Mouse (Mus musculus) thymus, postnatal 0 days (tissue): ENCODE data around the gene Cdh9. TPM values are rescaled to one million over a fixed set of nuclear protein-coding genes. Genes with fewer than 3 reads are reported as not detected.

Experiments
- DNase-seq: peaks from one replicate; pipeline ENCODE4 v3.0.0-alpha.2; 2015; ENCODE audit warnings: low spot score
- polyA plus RNA-seq: library from polyadenylated mRNA; unstranded; fragments of >200 nt; fragmentation: Nextera tagmentation; extraction: Ambion mirVana; gene quantifications from 2 replicates; pipeline ENCODE4 v1.2.1, GENCODE M21; 2015

Cdh9 gene
- 0.28 and 0.31 TPM in 2 replicates for polyA plus RNA-seq

- no peak for DNase-seq
Observed at GRCm38 (mm10) chr15:16728470-16729011, at the start of gene Cdh9. Gene Cdh9 (plus strand): TSS chr15:16728756.

- no peak for DNase-seq
Observed at GRCm38 (mm10) chr15:16679096-16679495, 49.5 kb upstream of the Cdh9 start.

GRCm38 (mm10) chr15:16699821-16700220 is 28.7 kb upstream of the Cdh9 start:
- no peak for DNase-seq

- no peak for DNase-seq
Observed at GRCm38 (mm10) chr15:16702340-16702739, 26.2 kb upstream of the Cdh9 start.

GRCm38 (mm10) chr15:16739088-16739487 is 10.5 kb downstream of the Cdh9 start:
- no peak for DNase-seq

DNA sequence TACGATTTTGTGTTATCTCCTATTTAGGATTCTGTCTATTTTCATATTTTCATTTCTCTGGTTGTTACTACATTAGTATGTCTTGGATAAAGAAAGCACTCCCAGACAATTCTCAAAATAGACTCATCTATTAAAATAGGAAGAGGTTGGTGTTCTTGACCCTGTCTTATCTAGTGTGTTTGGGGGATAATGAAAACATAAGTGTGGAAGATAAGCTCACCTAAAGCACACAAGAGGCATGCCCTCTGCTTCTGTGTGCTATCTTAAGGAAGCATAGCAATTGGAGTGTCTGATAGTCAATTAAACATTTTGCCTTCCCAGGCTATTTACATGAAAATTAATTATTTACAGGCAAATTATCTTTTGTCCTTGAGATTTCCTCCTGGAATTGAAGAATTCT is 18.1 kb downstream of the Cdh9 start:
- DNase-seq = no peak

DNA sequence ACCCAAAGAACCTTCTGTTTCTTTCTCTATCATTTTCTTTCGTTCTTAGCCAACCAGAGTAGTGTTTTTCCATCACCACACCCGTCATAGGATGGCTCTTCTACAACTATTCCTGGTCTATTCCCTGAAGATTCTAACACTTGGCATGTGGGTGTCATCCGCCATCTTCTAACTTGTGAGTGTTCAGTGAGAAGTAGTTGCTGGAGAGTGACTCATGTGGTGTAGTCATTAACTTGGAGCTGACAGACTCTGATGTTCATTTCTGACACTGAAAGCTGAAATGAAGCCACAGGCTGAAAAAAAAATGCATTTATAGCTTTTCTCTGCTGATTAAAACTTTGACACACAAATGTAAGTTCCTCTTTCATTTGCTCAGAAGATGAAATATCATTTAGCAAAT is 34.7 kb downstream of the Cdh9 start:
- no peak for DNase-seq

DNA sequence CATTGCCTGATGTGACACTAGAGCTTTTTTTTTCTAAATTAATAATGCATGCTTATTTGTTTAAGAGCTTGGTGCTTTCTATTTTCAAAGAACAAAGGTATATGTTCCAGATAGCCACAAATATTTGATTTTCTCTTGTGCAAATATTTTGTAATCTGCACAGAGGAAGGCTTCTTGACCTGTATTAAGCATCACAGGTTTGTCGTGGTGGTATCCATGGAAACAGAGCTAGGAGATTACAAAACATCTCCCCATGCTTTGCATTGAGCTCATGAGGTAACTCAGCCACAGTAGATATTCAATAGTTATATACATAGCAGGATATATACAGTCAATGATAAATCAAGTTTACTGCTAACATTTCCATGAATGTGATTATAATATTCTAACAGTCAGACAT is 56.0 kb downstream of the Cdh9 start:
- no peak for DNase-seq

- DNase-seq = no peak
Observed at GRCm38 (mm10) chr15:16792857-16793256, 64.3 kb downstream of the Cdh9 start.

GRCm38 (mm10) chr15:16801302-16801701 is 72.7 kb downstream of the Cdh9 start:
- DNase-seq = no peak

DNA sequence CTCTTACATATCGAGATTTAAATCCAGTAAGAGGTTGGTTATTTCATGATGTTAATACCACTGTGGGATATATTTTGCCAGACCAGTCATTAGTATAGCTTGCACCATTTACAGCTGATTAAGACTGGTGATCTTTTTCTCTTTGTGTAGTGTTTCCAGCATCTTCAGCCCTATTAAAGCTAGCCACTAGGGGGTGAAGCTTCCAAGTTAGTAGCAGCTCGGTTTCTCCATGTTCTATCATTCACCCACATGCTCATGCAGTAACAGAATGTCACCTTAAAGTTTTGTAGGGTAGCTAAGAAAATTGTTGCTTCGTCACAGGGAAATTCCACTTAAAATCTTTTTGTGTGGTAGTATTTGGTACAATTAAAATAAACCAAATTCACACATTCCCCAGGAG is 82.2 kb downstream of the Cdh9 start:
- no peak for DNase-seq

DNA sequence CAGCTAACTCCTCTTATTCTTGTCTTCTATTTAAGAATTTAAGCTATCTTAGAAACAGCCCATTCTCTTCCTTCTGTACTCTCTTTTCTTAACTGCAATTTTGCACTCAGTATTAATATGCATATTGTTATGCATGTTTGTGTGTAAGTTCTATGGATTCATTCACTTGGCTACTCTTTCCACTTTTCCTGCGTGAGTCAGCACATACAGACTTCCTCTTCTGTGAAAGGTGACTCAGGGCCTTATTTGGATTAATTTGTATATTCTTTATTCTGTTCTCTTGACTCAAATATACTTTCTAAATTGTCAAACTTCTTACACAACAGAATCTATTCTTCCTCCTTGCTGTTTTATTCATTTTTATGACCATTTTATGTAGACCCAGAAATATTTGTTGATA is 85.5 kb downstream of the Cdh9 start:
- DNase-seq = no peak

DNA sequence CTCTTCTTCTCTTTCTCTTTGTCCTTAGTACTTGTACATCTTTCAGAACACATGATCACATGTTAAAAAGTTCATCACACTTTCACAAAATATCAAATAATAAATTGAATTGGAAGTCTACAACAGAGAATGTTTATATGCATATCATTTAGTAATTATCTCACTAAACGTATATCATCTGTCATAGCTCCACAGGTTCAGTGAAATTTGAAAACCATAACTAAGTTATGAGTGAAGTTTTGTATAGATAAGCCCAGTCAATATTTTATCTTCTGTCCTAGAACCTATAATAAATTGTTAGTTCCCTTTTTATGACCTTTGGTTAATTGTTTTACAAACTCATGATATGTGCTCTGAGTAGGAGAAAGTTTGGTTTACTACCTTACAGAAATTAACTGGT is 106.2 kb downstream of the Cdh9 start:
- no peak for DNase-seq

DNA sequence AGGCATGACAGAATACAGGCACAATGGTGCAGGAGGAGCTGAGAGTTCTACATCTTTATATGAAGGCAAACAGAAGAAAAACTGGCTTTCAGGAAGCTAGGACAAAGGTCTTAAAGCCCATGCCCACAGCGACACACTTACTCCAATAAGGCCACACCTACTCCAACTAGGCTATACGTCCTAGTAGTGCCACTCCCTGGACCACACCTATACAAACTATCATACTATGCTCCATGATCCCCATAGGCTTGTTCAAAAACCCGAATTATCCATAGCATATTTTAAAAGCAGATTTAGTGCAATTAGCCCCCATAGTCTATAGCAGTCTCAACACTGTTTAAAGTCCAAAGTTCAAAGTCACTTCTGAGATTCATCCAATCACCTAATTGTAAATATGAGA is 154.0 kb downstream of the Cdh9 start:
- DNase-seq = no peak

DNA sequence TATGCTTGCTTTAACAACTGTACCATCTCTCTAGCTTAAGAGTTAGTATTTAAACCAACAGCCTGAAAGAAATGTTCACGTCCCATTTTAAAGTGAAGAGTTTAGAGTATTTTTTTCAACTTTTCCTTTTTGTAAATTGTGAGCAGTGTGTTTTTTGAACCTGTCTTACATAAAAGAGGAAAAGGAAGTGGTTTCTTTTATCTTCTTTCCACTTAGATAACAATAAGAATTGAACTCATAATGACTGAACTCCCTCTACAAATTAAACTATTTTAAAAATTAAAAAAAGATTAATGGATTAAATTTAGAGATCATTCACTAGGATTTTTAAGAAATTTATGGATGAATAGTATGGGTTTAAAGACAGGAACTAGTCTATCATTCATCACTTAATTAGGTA is 168.1 kb downstream of the Cdh9 start:
- no peak for DNase-seq
